Mouse (Mus musculus) heart, postnatal 25 days (tissue): ENCODE results near the gene Rnf208. TPM values are rescaled to one million over a fixed set of nuclear protein-coding genes. Genes with fewer than 3 reads are reported as not detected.

Experiments
- DNase-seq: peaks from one replicate; pipeline ENCODE4 v3.0.0; 2022; ENCODE audit warnings: low spot score
- intact Hi-C: fragments of 180-260 bp; cut with DNase I; formaldehyde crosslinking; loops from one replicate; pipeline ENCODE4 v1.15.1; 2025
- total RNA-seq, 2 experiments: library from RNA; stranded (reverse); gene quantifications; 2 replicates each; pipeline ENCODE4 v1.2.3; 2021

Rnf208 gene
- total RNA-seq, 2 experiments from 2014 or later: 0.53 TPM; not detected in 1

DNA sequence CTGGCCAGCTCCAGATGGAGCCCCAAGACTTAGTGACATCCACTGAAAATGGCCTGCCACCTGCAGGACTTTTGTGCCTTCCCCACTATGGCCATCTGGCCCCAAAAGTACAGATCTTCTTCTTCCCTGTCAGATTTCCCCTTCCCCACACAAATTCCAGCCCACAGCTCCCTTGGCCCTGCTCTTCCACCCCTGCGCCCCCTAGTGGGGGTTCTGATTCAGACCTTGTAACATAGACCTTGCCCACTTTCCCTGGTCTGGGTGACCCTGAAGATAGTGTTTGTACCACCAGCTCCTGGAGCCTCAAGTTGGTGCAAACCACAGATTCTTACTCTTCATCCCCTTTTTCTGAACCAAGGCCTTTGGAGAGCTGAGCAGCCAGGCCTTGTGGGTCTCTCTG lies 50.8 kb downstream of the Rnf208 start:
- DNase-seq: peak; percentile 54
- intact Hi-C loops: loop anchor here (2.0 to 5.0 kb wide), 2 partner anchors 14 to 66 kb away; no protein-coding TSS in a partner anchor

DNA sequence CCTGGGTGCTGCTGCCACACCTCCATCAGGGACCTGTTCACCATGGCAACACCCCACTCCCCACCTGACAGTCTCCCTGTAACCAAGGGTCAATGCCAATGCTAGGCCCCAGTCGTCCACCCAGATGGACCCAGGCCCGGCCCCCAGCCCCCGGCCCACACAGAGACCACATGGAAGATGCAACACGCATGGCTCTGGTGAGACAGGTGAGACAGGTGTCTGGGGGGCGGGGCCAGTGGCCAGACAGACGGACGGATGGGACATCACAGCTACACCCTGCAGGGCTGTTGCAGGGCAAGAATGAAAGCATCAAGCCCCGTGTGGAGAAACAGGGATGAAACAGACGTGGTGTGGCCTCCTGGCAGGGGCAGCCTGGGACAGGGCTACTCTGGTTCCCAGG lies 51.7 kb downstream of the Rnf208 start:
- no peak for DNase-seq
- intact Hi-C loops: loop anchor here (2.0 to 5.0 kb wide), 2 partner anchors 15 to 66 kb away; no protein-coding TSS in a partner anchor

Other genes starting within 250 kb of the Rnf208 start
- 10 to 100 TPM; 19.8 to 21.2 TPM for gene Nsmf, start 187.9 kb upstream of the Rnf208 start, total RNA-seq
- not detected for gene Entpd8, start 162.0 kb upstream of the Rnf208 start, total RNA-seq
- not detected for gene Noxa1, start 147.1 kb upstream of the Rnf208 start, total RNA-seq
- 10 to 100 TPM in 1 of 2 experiments, 1 to 10 TPM in 1; 7.2 to 11.5 TPM for gene Nrarp, start 61.5 kb upstream of the Rnf208 start, total RNA-seq
- gene Tor4a, start 45.4 kb upstream of the Rnf208 start, total RNA-seq: 1 to 10 TPM; 4.1 to 4.2 TPM
- gene Nelfb, start 30.8 kb upstream of the Rnf208 start, total RNA-seq: 10 to 100 TPM; 36.1 to 40.6 TPM
- not detected for gene Stpg3, start 27.6 kb upstream of the Rnf208 start, total RNA-seq
- not detected for gene Fam166a, start 23.5 kb upstream of the Rnf208 start, total RNA-seq
- 100 to 1,000 TPM; 258 to 313 TPM for gene Tubb4b, start 17.6 kb upstream of the Rnf208 start, total RNA-seq
- gene Slc34a3, start 7.9 kb upstream of the Rnf208 start, total RNA-seq: not detected
- gene Rnf224, start 5.5 kb upstream of the Rnf208 start, total RNA-seq: not detected
- gene Cysrt1, start 197 bp downstream of the Rnf208 start, total RNA-seq: not detected
- gene AL732309.1, start 4.6 kb downstream of the Rnf208 start, total RNA-seq: 1 to 10 TPM; 1.5 to 1.7 TPM
- gene Tmem203, start 13.2 kb downstream of the Rnf208 start, total RNA-seq: 10 to 100 TPM; 12.6 to 13.2 TPM
- gene Tprn, start 20.4 kb downstream of the Rnf208 start, total RNA-seq: 1 to 10 TPM; 3.6 to 6.0 TPM
- gene Ssna1, start 30.2 kb downstream of the Rnf208 start, total RNA-seq: 10 to 100 TPM; 36.7 to 40.5 TPM
- 10 to 100 TPM; 38.4 to 40.7 TPM for gene Anapc2, start 30.2 kb downstream of the Rnf208 start, total RNA-seq
- gene Tmem210, start 45.9 kb downstream of the Rnf208 start, total RNA-seq: not detected
- not detected for gene Lrrc26, start 47.7 kb downstream of the Rnf208 start, total RNA-seq
- gene Grin1, start 76.9 kb downstream of the Rnf208 start, total RNA-seq: not detected
- gene Man1b1, start 90.1 kb downstream of the Rnf208 start, total RNA-seq: 10 to 100 TPM; 18.0 to 20.9 TPM
- gene Dpp7, start 114.1 kb downstream of the Rnf208 start, total RNA-seq: 1 to 10 TPM; 3.0 to 3.4 TPM
- 1 to 10 TPM; 4.0 to 6.1 TPM for gene Uap1l1, start 123.4 kb downstream of the Rnf208 start, total RNA-seq
- gene Sapcd2, start 130.1 kb downstream of the Rnf208 start, total RNA-seq: under 1 TPM; 0.16 to 0.50 TPM
- 10 to 100 TPM; 10.8 to 13.9 TPM for gene Entpd2, start 153.6 kb downstream of the Rnf208 start, total RNA-seq
- gene Npdc1, start 157.1 kb downstream of the Rnf208 start, total RNA-seq: 10 to 100 TPM; 25.1 to 27.7 TPM
- under 1 TPM in 1 of 2 experiments, not detected in 1; 0.34 TPM for gene Fut7, start 181.0 kb downstream of the Rnf208 start, total RNA-seq
- gene Abca2, start 186.4 kb downstream of the Rnf208 start, total RNA-seq: 10 to 100 TPM; 31.2 to 36.2 TPM
- 1 to 10 TPM; 2.4 to 3.6 TPM for gene Clic3, start 214.6 kb downstream of the Rnf208 start, total RNA-seq
- gene Paxx, start 218.8 kb downstream of the Rnf208 start, total RNA-seq: 10 to 100 TPM; 17.4 to 20.8 TPM
- 100 to 1,000 TPM; 117 to 160 TPM for gene Ptgds, start 227.8 kb downstream of the Rnf208 start, total RNA-seq